Mouse (Mus musculus): ENCODE measurements at regions not wholly inside any gene's neighbourhood (a gene's known extent, or its start where the extent isn't known, plus 50 kb on each side); places are given as distances from the start of the nearest gene placed in this dataset.

DNA sequence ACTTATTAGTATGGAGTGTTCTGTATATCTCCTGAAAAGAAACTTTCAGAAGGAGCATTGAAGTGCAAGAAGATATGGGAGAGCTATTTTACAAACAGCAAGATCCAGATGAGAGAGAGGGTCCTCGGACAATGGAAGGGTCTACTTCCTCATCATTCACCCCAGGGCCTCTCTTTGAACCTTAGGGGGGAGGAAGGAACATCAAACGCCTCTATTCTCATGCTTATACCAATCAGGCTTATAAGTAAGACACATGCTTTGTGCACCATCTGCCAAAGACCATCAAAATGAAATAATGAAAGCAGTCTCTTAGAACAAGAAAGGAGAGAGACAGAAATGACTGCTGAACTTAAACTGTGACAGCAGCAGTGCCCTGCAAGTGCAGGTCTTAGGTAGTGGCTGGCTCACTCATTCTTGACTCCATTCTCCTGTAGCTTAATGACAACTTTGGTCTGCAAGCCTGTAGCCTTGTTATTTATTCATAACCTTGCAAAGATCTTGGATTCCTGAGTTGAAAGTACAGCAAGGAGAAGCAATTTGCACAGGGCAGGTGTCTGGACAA lies 424.5 kb downstream of the Plk2 start:
- no peak overlapping the region for H3K27ac ChIP-seq
- peaks cover 9% of the 10 kb centered on the region for H3K4me1 ChIP-seq
- no peaks in the 10 kb centered on the region for H3K36me3 ChIP-seq
- no peak for ATAC-seq (ENCODE audit: insufficient number of reproducible peaks, insufficient read depth, low FRiP score, low TSS enrichment, low read depth)
- no peak overlapping the region for H3K9ac ChIP-seq
- 0 out of 2 replicates have a peak, but pooled peaks cover 2% of the 10 kb centered on the region for H3K27me3 ChIP-seq
- 27% methylated on average over 2 of the region's 2 CpGs for WGBS
- no peaks in the 10 kb centered on the region for H3K9me3 ChIP-seq
- no peak overlapping the region for H3K4me2 ChIP-seq
- H3K4me3 ChIP-seq: no peak overlapping the region

DNA sequence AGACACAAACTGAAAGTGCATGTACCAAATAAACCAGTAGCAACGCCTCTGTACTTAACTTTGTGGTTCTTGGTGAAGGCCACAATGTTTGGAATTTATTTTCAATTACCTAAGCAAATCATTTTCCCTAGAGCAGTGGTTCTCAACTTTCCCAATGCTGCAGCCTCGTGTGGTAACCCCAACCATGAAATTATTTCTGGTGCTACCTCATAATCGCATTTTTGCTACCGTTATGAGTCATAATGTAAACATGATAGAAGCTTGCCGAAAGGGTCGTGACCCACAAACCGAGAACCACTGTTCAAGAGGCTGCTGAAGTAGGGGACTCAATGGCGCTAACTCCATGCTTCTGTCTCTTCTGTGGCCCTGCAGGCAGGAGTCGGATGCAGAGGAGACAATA lies 429.9 kb upstream of the Actbl2 start:
- Histone ChIP-seq H3K9ac (no peak overlapping the region), H3K27me3 (no peaks in the 10 kb centered on the region), H3K36me3 (no peaks in the 10 kb centered on the region), H3K4me3 (no peak overlapping the region), H3K9me3 (no peaks in the 10 kb centered on the region), H3K27ac (no peak overlapping the region), H3K4me2 (no peak overlapping the region), H3K4me1 (no peaks in the 10 kb centered on the region)
- no peak for ATAC-seq (ENCODE audit: insufficient number of reproducible peaks, insufficient read depth, low FRiP score, low TSS enrichment, low read depth)
- 64% methylated on average over 9 of the region's 9 CpGs for WGBS

DNA sequence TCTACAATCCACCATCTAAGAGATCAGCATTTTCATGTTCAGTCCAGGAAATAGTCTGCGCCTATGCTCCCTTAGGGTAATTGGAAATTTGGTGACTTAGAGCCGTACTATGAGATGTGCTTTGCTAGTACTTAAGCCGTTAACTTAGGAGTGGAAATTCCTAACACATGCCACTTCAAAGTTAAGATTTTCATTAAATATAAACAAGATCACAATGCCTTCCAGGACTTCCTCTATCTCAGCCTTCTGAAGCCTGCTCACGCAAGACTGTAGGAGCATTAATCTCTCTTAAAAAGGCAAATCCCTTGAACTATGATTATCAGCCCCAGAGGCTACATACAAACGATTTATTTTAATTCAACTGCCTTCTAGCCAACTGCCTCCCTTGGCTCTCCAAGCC lies 422.4 kb upstream of the Actbl2 start:
- Histone ChIP-seq H3K9me3 (no peaks in the 10 kb centered on the region), H3K36me3 (no peaks in the 10 kb centered on the region), H3K27me3 (no peaks in the 10 kb centered on the region), H3K4me3 (no peak overlapping the region), H3K4me2 (no peak overlapping the region), H3K9ac (no peak overlapping the region), H3K27ac (no peak overlapping the region), H3K4me1 (peaks cover 4% of the 10 kb centered on the region; the same call in 1 of the 2 replicates)
- 46% methylated on average over 5 of the region's 5 CpGs for WGBS
- ATAC-seq (ENCODE audit: insufficient number of reproducible peaks, insufficient read depth, low FRiP score, low TSS enrichment, low read depth): no peak

DNA sequence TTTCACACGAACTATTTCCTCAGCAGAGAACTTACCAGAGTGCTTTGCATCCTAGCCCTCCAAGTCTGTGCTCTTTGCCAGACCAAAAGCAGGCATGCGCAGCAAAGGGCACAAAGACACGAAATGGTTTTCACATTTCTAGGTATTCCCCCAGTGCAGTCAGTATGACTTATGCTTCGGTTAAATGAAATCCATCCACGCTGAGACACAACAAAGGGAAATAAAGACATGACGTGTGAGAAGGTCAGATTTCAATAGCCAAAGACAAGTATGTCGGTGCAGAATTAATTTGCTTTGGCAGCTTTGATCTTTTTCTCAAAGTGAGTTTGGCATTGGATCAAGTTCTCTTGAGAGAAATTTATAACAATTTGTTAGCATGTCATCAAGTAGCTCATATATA lies 417.9 kb upstream of the Actbl2 start:
- H3K27me3 ChIP-seq: no peaks in the 10 kb centered on the region
- H3K9me3 ChIP-seq: no peaks in the 10 kb centered on the region
- no peak overlapping the region for H3K9ac ChIP-seq
- no peak overlapping the region for H3K4me2 ChIP-seq
- no peak for ATAC-seq (ENCODE audit: insufficient number of reproducible peaks, insufficient read depth, low FRiP score, low TSS enrichment, low read depth)
- H3K36me3 ChIP-seq: no peaks in the 10 kb centered on the region
- WGBS: 26% methylated on average over 7 of the region's 7 CpGs
- H3K4me1 ChIP-seq: peaks cover 4% of the 10 kb centered on the region; the same call in 1 of the 2 replicates
- no peak overlapping the region for H3K4me3 ChIP-seq
- peak overlapping the region; percentile 33; the same call in 1 of the 2 replicates for H3K27ac ChIP-seq

DNA sequence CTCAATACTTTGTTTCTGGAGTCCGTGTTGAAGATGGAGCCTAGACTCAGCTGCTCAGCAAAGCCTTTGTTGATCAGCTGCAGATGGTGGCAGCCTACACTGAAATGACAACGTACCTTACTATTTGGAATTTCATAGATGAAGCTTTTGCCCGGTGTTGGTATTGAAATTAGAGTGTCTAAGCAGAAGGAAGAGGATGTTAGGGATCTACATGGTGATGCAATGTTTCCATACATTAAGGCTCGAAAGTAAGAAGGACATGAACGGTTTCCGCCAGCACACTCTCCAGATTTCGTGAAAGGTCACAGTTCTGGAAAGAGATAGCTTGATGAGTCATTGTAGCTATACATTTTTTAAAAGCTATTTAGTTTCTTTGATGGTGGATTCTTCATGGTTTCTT lies 412.9 kb upstream of the Actbl2 start:
- no peak overlapping the region for H3K4me3 ChIP-seq
- H3K9ac ChIP-seq: no peak overlapping the region
- H3K4me1 ChIP-seq: peaks cover 1% of the 10 kb centered on the region; the same call in 1 of the 2 replicates
- 91% methylated on average over 7 of the region's 7 CpGs for WGBS
- H3K27ac ChIP-seq: no peak overlapping the region
- H3K27me3 ChIP-seq: no peaks in the 10 kb centered on the region
- H3K36me3 ChIP-seq: no peaks in the 10 kb centered on the region
- H3K9me3 ChIP-seq: no peaks in the 10 kb centered on the region
- no peak overlapping the region for H3K4me2 ChIP-seq
- no peak for ATAC-seq (ENCODE audit: insufficient number of reproducible peaks, insufficient read depth, low FRiP score, low TSS enrichment, low read depth)

DNA sequence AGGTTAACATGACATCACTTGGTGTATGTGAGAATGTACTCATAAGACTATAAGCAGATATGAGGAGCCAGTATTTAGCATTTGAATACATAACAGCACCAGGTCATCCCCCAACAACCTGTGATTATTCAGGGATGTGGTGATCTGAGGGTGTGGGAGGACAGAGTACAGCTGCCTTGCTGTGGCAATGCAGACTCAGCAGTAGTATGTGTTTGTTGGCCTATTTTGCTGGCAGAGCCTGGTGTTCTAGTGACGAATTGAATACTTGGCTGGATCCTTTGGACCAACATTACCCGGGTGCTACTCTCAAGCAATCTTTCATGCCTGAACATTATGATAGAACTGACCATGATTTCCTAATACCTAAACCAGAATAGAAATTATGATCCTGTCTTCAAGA lies 409.1 kb upstream of the Actbl2 start:
- WGBS: 92% methylated on average over 2 of the region's 2 CpGs
- no peak overlapping the region for H3K9ac ChIP-seq
- no peaks in the 10 kb centered on the region for H3K4me1 ChIP-seq
- ATAC-seq (ENCODE audit: insufficient number of reproducible peaks, insufficient read depth, low FRiP score, low TSS enrichment, low read depth): no peak
- no peak overlapping the region for H3K4me2 ChIP-seq
- H3K9me3 ChIP-seq: no peaks in the 10 kb centered on the region
- H3K27me3 ChIP-seq: 0 out of 2 replicates have a peak, but pooled peaks cover 3% of the 10 kb centered on the region
- no peaks in the 10 kb centered on the region for H3K36me3 ChIP-seq
- no peak overlapping the region for H3K4me3 ChIP-seq
- H3K27ac ChIP-seq: no peak overlapping the region

DNA sequence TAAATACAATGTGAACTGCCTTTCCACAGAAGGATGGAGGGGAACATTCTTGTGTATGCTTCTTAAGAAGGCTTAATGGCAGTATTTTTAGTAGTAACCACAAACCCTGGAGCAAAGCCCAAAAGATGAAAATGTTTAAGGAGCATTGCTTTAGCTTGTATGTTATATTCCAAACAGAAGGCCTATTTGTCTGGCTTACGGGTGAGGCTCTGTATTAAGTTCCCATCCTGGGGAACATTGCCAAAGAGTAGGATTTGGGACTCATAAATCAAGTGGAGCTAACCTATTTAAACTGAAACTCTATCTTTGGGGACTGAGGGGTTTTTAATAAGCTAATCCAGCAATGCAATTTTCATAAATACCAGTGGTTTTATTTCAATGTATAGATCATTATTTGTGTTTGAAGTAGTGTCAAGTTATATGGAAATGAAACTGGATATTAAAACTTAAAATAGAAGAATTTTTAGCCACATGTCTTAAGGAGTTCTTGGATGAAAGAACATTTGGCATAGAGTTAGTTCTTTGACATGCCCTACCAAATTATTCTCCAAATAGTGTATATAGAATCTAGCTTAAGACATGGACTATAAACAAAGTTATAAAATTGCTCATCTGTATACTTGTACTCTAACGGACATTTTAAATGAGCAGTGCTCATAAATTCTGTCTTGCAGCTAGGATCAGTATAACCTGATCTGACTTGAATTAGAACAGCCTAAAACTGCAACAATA lies 401.7 kb upstream of the Actbl2 start:
- WGBS: 19% methylated on average over 2 of the region's 2 CpGs
- H3K9me3 ChIP-seq: no peaks in the 10 kb centered on the region
- H3K27me3 ChIP-seq: 0 out of 2 replicates have a peak, but pooled peaks cover 3% of the 10 kb centered on the region
- H3K36me3 ChIP-seq: no peaks in the 10 kb centered on the region
- H3K27ac ChIP-seq: peak overlapping the region; percentile 80
- no peak overlapping the region for H3K4me2 ChIP-seq
- H3K4me3 ChIP-seq: no peak overlapping the region
- peak; percentile 79 for ATAC-seq (ENCODE audit: insufficient number of reproducible peaks, insufficient read depth, low FRiP score, low TSS enrichment, low read depth)
- H3K9ac ChIP-seq: no peak overlapping the region
- H3K4me1 ChIP-seq: peaks cover 14% of the 10 kb centered on the region

DNA sequence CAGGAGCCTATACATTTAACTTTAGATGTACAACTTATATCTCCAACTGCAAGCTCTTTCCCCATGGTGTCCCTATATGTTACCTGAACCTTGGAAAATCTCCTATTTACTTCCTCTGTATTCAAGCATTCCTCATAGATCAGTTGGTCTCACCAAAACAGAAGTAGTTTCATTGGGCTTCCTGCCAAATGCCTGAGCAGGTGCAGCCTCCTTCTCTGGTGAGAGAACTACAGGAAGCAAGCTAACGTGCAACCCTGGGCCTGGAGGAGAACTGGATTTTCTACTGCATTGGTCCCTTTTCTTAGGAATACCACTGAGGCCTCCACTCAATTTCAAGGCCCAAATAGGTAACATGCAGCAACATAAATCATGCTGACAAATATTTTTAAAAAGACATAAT lies 400.6 kb upstream of the Actbl2 start:
- Histone ChIP-seq H3K27me3 (no peaks in the 10 kb centered on the region), H3K4me2 (no peak overlapping the region), H3K36me3 (no peaks in the 10 kb centered on the region), H3K4me1 (peaks cover 14% of the 10 kb centered on the region), H3K9ac (no peak overlapping the region), H3K9me3 (no peaks in the 10 kb centered on the region), H3K4me3 (no peak overlapping the region), H3K27ac (no peak overlapping the region)
- no peak for ATAC-seq (ENCODE audit: insufficient number of reproducible peaks, insufficient read depth, low FRiP score, low TSS enrichment, low read depth)
- WGBS: 55% methylated on average over 1 of the region's 1 CpGs

DNA sequence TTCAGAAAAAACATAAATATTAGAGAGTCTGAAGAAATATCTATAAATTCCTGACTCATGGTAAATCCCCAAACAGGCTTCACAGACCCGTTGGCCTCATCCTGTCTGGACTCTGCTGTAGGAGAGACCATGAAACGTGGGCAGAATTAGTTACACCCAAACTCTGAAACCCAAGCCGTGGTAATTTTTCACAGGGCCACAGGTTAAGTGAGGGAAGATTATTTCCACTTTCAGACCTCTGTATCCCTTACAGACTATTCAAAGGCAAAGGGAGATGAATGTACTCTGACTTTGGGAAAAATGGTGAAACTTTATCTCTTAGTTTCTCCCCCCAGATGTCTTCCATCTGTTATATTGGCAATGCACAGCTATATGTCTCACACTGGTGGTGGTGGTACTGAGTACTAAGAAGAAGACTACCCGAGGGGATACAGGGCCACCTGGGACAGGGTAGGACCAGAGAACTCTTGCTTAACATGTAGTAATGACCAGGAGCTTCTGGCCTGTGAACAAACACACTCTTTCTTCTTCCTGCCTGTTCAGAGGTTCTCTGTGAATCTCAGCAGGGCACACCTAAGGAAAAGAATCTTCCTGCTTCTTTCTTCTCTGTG lies 388.8 kb upstream of the Actbl2 start:
- Histone ChIP-seq H3K4me2 (no peak overlapping the region), H3K4me3 (no peak overlapping the region), H3K9ac (no peak overlapping the region), H3K9me3 (no peaks in the 10 kb centered on the region), H3K4me1 (peaks cover 9% of the 10 kb centered on the region), H3K36me3 (no peaks in the 10 kb centered on the region), H3K27ac (no peak overlapping the region), H3K27me3 (no peaks in the 10 kb centered on the region)
- no peak for ATAC-seq (ENCODE audit: insufficient number of reproducible peaks, insufficient read depth, low FRiP score, low TSS enrichment, low read depth)
- 19% methylated on average over 4 of the region's 4 CpGs for WGBS

DNA sequence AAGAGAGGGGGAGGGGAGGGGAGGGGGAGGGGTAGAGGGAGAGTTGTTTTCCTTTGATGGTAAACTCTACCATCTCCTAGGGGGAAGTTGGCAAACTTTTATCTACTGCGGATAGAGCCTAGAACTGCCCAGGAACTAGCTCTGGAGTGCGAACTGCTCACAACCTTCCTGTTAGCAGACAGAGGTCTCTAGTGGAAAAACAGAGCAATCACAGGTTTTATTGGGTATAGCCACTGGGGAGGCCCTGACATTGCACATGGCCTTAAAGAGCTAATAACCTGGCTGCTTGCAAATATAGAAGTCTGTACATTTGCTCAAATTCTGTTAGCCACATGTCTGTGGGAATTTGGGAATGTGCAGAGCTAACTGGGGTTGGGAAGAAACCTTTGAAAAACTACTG lies 388.1 kb upstream of the Actbl2 start:
- Histone ChIP-seq H3K4me2 (no peak overlapping the region), H3K9ac (no peak overlapping the region), H3K27ac (no peak overlapping the region), H3K27me3 (no peaks in the 10 kb centered on the region), H3K36me3 (no peaks in the 10 kb centered on the region), H3K9me3 (no peaks in the 10 kb centered on the region), H3K4me3 (no peak overlapping the region), H3K4me1 (peaks cover 13% of the 10 kb centered on the region)
- WGBS: 48% methylated on average over 2 of the region's 2 CpGs
- ATAC-seq (ENCODE audit: insufficient number of reproducible peaks, insufficient read depth, low FRiP score, low TSS enrichment, low read depth): no peak

DNA sequence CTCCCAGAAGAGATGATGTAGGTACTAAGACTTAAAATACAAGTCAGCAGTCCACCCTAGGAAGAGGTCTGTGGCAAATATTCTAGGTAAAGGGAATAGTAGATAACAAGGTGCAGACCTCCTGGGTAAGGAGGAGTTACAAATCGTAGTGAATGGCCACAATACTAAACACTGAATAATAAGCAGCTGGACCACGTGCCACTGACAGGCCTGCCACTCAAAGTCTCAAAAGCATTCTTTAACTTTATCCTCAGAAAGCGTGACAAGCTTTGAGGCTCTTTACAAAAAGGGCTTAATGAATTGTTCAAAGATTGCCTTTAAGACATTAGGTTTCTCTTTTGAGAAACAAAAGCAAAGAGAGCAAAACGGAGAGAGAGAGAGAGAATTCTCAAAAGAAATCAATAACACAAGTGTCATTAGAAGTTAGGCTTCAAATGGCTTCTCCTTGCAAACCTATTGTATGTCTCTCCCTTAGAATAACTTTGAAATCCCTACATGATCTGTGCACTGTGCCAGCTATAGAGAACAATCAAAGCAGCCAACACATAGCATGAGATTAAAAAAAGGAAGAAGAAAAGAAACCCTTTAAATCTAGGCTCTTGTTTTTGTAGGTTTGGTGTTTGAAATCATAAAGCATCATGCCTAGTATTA lies 383.6 kb upstream of the Actbl2 start:
- Histone ChIP-seq H3K4me2 (no peak overlapping the region), H3K36me3 (no peaks in the 10 kb centered on the region), H3K9me3 (no peaks in the 10 kb centered on the region), H3K4me1 (peaks cover 8% of the 10 kb centered on the region; the same call in 1 of the 2 replicates), H3K9ac (no peak overlapping the region), H3K27me3 (no peaks in the 10 kb centered on the region), H3K4me3 (no peak overlapping the region), H3K27ac (no peak overlapping the region)
- WGBS: 27% methylated on average over 4 of the region's 4 CpGs
- no peak for ATAC-seq (ENCODE audit: insufficient number of reproducible peaks, insufficient read depth, low FRiP score, low TSS enrichment, low read depth)

DNA sequence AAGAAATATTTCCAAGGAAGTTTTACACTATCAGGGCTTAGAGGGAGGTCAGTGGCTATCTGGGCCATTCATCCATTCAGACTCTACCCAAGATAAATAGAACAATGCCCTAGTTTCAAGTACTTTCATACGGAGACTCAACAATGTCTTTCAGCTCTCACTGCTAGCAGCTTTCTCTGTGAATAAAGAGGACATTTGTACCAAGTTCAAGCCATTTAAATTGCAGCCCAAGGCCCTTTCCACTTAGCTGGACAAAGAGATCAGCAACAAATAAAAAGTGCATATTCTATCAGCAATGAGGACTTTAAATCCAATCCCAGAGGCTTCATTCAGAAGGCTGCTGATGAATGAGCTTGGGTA lies 383.1 kb upstream of the Actbl2 start:
- WGBS: 17% methylated on average over 1 of the region's 1 CpGs
- no peaks in the 10 kb centered on the region for H3K36me3 ChIP-seq
- no peak overlapping the region for H3K4me2 ChIP-seq
- ATAC-seq (ENCODE audit: insufficient number of reproducible peaks, insufficient read depth, low FRiP score, low TSS enrichment, low read depth): no peak
- H3K9me3 ChIP-seq: no peaks in the 10 kb centered on the region
- H3K27me3 ChIP-seq: no peaks in the 10 kb centered on the region
- H3K4me1 ChIP-seq: peaks cover 8% of the 10 kb centered on the region; the same call in 1 of the 2 replicates
- no peak overlapping the region for H3K4me3 ChIP-seq
- no peak overlapping the region for H3K9ac ChIP-seq
- H3K27ac ChIP-seq: no peak overlapping the region

All from embryonic facial prominence, embryonic 13.5 days (tissue).